Mouse (Mus musculus) embryonic facial prominence, embryonic 12.5 days (tissue): ENCODE measurements at regions not wholly inside any gene's neighbourhood (a gene's known extent, or its start where the extent isn't known, plus 50 kb on each side); places are given as distances from the start of the nearest gene placed in this dataset.

ENCODE experiments used
- ATAC-seq: fragments of 200-750 bp; cut with Nextera tagmentation; 2 replicates; pipeline ENCODE4 v1.8.0; 2017; ENCODE audit not compliant: insufficient number of reproducible peaks, insufficient read depth, low FRiP score, low TSS enrichment
- H3K27ac ChIP-seq: fragments of 300-500 bp; sonication (generic); 2 replicates; pipeline ENCODE4 v1.5.1; 2016; ENCODE audit warnings: mild to moderate bottlenecking
- H3K27me3 ChIP-seq: fragments of 300-500 bp; sonication (generic); 2 replicates; pipeline ENCODE4 v1.6.1; 2016; ENCODE audit warnings: mild to moderate bottlenecking, moderate library complexity
- H3K36me3 ChIP-seq: fragments of 300-500 bp; sonication (generic); 2 replicates; pipeline ENCODE4 v1.6.1; 2016; ENCODE audit warnings: mild to moderate bottlenecking
- H3K4me1 ChIP-seq: fragments of 300-500 bp; sonication (generic); 2 replicates; pipeline ENCODE4 v1.6.1; 2016
- H3K4me2 ChIP-seq: fragments of 300-500 bp; sonication (generic); replicated peaks from 2 replicates; pipeline ENCODE4 v1.6.1; 2016; ENCODE audit warnings: mild to moderate bottlenecking, moderate library complexity
- H3K4me3 ChIP-seq: fragments of 300-500 bp; sonication (generic); 2 replicates; pipeline ENCODE4 v1.5.1; 2016; ENCODE audit warnings: mild to moderate bottlenecking
- H3K9ac ChIP-seq: fragments of 300-500 bp; sonication (generic); 2 replicates; pipeline ENCODE4 v1.6.1; 2016; ENCODE audit warnings: mild to moderate bottlenecking, moderate library complexity
- H3K9me3 ChIP-seq: fragments of 300-500 bp; sonication (generic); 2 replicates; pipeline ENCODE4 v1.6.1; 2016; ENCODE audit warnings: mild to moderate bottlenecking, moderate library complexity
- WGBS: fragments of 180-500 bp; shearing (Covaris S2); methylation state at CpG from one replicate; pipeline ENCODE4 v1.1.7; 2016; 5-methylcytosine and 5-hydroxymethylcytosine counted together

DNA sequence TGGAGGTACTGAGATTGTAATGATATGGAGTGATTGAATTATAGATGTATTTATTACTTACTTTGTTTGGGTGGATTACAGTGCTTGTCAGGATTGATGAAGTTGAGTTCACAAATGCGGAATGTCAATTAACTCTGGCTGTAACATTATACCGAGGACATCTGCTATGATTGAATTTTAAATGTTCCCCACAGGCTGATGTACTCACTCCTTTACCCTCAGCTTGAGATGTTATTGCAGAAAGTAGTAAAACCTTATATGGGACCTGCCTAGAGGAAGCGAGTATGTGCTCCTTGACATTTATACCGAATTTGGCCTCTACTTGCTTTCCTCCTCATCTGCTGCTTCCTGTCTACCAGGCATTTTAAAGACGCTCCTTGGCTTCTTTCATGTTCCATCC, 288.3 kb downstream of the Cdh11 start:
- WGBS: 69% methylated on average over 5 of the region's 5 CpGs
- H3K9ac ChIP-seq: no peak overlapping the region
- H3K36me3 ChIP-seq: no peaks in the 10 kb centered on the region
- no peak for ATAC-seq
- H3K4me1 ChIP-seq: no peaks in the 10 kb centered on the region
- H3K27me3 ChIP-seq: no peaks in the 10 kb centered on the region
- no peak overlapping the region for H3K4me2 ChIP-seq
- H3K27ac ChIP-seq: no peak overlapping the region
- H3K9me3 ChIP-seq: no peaks in the 10 kb centered on the region
- no peak overlapping the region for H3K4me3 ChIP-seq

DNA sequence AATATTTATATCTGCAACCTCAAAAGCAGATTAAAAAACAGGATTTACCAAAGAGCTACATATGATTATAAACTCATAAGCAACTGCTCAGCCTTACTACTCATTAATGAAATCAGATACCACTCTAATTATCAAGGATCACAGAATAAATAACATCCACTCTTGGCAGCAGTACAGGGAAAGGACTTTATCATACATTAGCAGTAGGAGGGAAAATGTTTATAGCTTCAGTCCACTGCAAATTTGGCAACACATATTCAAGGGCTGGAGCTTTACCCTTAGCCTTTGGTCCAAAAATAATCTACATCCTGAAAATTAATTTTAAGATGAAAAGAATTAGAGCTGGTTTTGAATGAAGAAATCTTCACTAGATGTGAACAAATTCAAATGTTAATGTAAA, 288.7 kb downstream of the Cdh11 start:
- no peak for ATAC-seq
- no peak overlapping the region for H3K27ac ChIP-seq
- no peaks in the 10 kb centered on the region for H3K4me1 ChIP-seq
- H3K36me3 ChIP-seq: no peaks in the 10 kb centered on the region
- H3K9me3 ChIP-seq: no peaks in the 10 kb centered on the region
- no peaks in the 10 kb centered on the region for H3K27me3 ChIP-seq
- H3K4me2 ChIP-seq: no peak overlapping the region
- no peak overlapping the region for H3K9ac ChIP-seq
- no peak overlapping the region for H3K4me3 ChIP-seq

DNA sequence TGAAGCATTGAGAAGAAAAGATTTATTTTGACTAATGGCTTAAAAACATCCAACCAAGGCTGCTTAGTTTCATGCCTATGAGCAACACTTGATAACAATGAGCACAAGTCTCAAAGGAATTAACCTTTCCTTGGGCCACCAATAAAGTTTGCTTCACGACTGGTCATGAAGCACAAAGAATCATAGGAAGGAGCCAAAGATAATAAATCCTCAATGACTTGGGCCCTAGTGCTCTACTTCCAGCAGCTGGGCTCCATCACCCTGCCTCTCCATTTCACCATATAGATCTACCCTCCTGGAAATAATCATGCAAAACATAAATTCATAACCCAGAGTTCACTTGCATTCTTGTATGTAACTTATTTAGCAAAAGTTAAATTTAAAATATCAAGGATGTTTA, 289.4 kb downstream of the Cdh11 start:
- H3K27me3 ChIP-seq: no peaks in the 10 kb centered on the region
- no peaks in the 10 kb centered on the region for H3K4me1 ChIP-seq
- no peak overlapping the region for H3K27ac ChIP-seq
- H3K4me3 ChIP-seq: no peak overlapping the region
- 56% methylated on average over 1 of the region's 1 CpGs for WGBS
- H3K36me3 ChIP-seq: no peaks in the 10 kb centered on the region
- H3K4me2 ChIP-seq: no peak overlapping the region
- H3K9ac ChIP-seq: no peak overlapping the region
- ATAC-seq: no peak
- H3K9me3 ChIP-seq: no peaks in the 10 kb centered on the region

DNA sequence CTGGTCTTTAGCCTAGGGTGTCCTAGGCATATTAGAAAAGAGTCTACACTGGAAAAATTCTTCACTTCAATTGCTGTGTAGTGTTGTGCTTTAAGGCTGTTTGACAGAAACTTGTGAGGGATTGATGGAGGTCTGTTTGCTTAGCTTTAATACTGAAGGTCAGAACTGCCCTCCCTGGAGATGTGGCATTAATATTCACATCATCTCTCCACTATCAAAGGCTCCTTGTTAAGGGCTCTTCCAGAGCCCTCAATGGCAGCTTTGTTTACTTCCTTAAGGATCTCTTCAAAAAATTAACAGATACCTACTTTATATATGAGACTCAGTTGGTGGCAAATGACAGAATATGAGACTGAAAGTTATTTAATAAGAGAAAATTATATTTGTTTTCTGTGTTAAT, 294.4 kb downstream of the Cdh11 start:
- H3K9me3 ChIP-seq: no peaks in the 10 kb centered on the region
- no peaks in the 10 kb centered on the region for H3K36me3 ChIP-seq
- H3K27me3 ChIP-seq: no peaks in the 10 kb centered on the region
- no peaks in the 10 kb centered on the region for H3K4me1 ChIP-seq
- H3K9ac ChIP-seq: no peak overlapping the region
- H3K4me2 ChIP-seq: no peak overlapping the region
- no peak overlapping the region for H3K4me3 ChIP-seq
- ATAC-seq: no peak
- no peak overlapping the region for H3K27ac ChIP-seq

DNA sequence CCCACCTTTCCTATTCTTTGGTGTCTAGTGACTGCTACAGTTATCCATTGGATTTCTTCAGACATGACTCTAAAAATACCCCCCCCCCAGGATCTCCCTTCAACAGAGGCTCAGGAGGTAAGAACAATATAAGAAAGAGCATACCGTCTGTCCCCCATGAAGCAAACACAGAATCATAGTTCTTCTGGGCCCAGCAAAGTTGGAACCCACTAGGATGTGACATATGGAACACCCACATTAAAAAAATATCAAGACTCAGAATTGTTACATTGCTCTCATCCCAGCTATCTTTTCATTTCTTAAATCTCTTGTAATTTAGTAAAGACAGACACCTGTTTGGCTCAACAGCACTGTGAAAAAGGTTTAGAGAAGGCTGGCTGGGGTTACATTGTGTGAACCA, 297.2 kb downstream of the Cdh11 start:
- H3K27me3 ChIP-seq: no peaks in the 10 kb centered on the region
- no peak for ATAC-seq
- 79% methylated on average over 1 of the region's 1 CpGs for WGBS
- no peaks in the 10 kb centered on the region for H3K9me3 ChIP-seq
- no peaks in the 10 kb centered on the region for H3K36me3 ChIP-seq
- no peaks in the 10 kb centered on the region for H3K4me1 ChIP-seq
- no peak overlapping the region for H3K4me2 ChIP-seq
- H3K4me3 ChIP-seq: no peak overlapping the region
- H3K27ac ChIP-seq: no peak overlapping the region
- no peak overlapping the region for H3K9ac ChIP-seq

DNA sequence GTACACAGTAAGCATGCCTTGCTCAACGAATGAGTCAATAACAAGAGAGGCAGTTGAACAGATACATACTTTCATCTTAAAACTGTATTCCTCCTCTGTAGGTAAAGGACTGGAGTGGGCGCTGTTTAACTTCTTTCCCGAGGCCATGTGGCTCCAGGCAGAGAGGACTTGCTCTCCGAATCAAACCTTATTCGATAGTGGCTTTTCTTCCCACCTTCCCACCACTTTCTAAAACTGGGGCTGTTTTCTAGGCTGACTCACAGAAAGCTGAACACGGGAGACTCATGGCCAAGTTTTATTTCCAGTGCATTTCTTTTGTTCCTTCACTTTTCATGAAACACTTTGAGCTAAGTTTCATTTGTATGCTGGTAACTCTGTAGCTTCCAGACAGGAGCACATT, 297.6 kb downstream of the Cdh11 start:
- Histone ChIP-seq H3K9me3 (no peaks in the 10 kb centered on the region), H3K36me3 (no peaks in the 10 kb centered on the region), H3K4me3 (no peak overlapping the region), H3K9ac (no peak overlapping the region), H3K4me2 (no peak overlapping the region), H3K27ac (no peak overlapping the region), H3K27me3 (no peaks in the 10 kb centered on the region), H3K4me1 (no peaks in the 10 kb centered on the region)
- no peak for ATAC-seq
- 85% methylated on average over 6 of the region's 6 CpGs for WGBS

DNA sequence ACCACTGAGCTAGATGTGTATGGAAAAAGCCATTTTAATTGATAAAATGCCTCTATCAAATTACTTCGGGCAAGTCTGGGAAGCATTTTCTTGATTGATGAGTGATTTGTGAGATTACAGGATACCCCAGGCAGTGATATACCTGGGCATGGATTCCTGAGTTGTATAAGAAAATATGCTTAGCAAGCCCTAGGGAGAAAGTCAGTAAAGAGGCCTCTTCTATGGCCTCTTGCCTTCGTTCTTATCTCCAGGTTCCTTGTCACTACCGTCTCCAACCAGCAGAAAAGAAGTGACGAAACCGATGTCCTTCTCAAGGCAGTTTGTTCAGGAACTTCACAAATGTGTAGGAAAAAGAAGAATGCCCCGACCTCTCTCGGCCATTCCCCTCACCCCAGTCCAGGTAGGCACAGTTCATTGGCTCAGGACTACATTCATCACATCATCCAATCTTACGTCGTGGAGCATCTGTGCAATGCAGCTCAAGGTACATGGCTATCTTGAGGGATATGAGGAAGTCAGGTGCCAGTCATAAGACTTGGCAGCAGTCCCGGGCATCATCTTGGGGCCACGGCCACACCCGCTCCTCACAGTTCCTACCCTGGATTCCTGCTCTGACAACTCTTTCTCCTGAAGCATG, 310.2 kb downstream of the Cdh11 start:
- H3K9ac ChIP-seq: no peak overlapping the region
- WGBS: 91% methylated on average over 12 of the region's 12 CpGs
- H3K9me3 ChIP-seq: no peaks in the 10 kb centered on the region
- no peaks in the 10 kb centered on the region for H3K27me3 ChIP-seq
- H3K4me2 ChIP-seq: no peak overlapping the region
- no peak overlapping the region for H3K4me3 ChIP-seq
- no peaks in the 10 kb centered on the region for H3K36me3 ChIP-seq
- no peak for ATAC-seq
- no peak overlapping the region for H3K27ac ChIP-seq
- no peaks in the 10 kb centered on the region for H3K4me1 ChIP-seq

DNA sequence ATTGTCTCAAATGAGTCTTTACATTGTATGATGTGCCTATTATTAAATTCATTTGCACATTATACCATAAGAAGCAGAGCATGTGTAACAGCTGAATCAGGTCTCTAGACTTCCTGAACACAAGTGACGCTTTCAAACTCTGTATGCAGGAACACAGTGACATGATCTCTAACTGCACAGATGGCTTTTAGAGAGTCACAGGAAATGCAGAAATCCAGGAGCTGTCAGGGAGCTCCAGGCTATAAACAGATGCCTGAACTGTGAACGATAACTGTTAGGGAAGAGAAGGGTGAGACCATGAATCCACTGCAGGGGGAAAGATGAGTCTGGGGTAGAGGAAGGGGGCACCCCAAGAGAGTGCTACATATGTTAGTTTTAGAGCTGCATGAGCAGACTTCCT, 311.2 kb downstream of the Cdh11 start:
- no peaks in the 10 kb centered on the region for H3K27me3 ChIP-seq
- no peaks in the 10 kb centered on the region for H3K9me3 ChIP-seq
- H3K9ac ChIP-seq: no peak overlapping the region
- H3K27ac ChIP-seq: no peak overlapping the region
- no peak overlapping the region for H3K4me2 ChIP-seq
- H3K4me3 ChIP-seq: no peak overlapping the region
- no peak for ATAC-seq
- no peaks in the 10 kb centered on the region for H3K4me1 ChIP-seq
- no peaks in the 10 kb centered on the region for H3K36me3 ChIP-seq
- 53% methylated on average over 2 of the region's 2 CpGs for WGBS

DNA sequence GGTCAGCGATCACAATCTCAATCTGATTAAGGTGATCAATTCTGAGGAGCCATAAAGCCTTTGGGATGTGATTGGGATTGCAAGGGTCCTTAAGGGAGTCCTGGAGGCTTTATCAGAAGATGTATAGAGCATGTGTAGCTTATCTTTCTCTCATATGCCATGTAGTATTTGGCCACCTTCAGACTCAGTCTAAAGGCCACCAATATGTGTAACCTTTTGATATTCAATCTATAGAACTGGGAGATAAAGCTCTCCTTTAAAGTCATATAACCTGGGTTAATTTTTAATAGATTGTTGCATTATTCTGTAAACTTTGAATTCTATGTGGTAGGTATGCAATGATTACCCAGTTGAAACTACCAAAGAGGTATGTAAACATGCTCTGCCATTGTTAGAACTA, 314.1 kb downstream of the Cdh11 start:
- Histone ChIP-seq H3K27ac (no peak overlapping the region), H3K9ac (no peak overlapping the region)
- WGBS: 90% methylated on average over 1 of the region's 1 CpGs

DNA sequence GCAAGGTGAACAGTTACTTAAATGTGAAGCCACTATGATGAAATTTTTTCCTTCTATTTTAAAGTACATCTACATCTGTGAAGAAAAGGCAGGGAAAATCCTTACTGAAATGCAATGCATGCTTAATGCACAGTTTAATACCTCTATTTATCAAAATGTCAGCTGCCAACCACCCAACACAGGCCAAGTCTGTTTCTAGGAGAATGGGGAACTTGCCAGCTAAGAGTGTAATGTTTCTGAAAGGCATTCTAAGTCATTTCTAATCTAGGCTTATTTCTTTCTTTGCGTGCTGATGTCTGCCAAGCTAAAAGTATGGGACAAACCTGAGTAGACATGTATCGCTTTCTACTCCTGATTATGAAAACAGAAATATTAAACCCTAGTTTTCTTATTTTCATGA, 322.8 kb downstream of the Cdh11 start:
- Histone ChIP-seq H3K9me3 (no peaks in the 10 kb centered on the region), H3K4me1 (no peaks in the 10 kb centered on the region), H3K4me3 (no peak overlapping the region), H3K27me3 (no peaks in the 10 kb centered on the region), H3K9ac (no peak overlapping the region), H3K27ac (no peak overlapping the region), H3K4me2 (no peak overlapping the region), H3K36me3 (no peaks in the 10 kb centered on the region)
- no peak for ATAC-seq
- 85% methylated on average over 2 of the region's 2 CpGs for WGBS

More for the DNA sequence above, 314.1 kb downstream of the Cdh11 start:
- no peaks in the 10 kb centered on the region for H3K9me3 ChIP-seq
- no peak for ATAC-seq
- H3K4me2 ChIP-seq: no peak overlapping the region
- no peaks in the 10 kb centered on the region for H3K27me3 ChIP-seq
- H3K36me3 ChIP-seq: no peaks in the 10 kb centered on the region
- H3K4me1 ChIP-seq: no peaks in the 10 kb centered on the region
- H3K4me3 ChIP-seq: no peak overlapping the region

DNA sequence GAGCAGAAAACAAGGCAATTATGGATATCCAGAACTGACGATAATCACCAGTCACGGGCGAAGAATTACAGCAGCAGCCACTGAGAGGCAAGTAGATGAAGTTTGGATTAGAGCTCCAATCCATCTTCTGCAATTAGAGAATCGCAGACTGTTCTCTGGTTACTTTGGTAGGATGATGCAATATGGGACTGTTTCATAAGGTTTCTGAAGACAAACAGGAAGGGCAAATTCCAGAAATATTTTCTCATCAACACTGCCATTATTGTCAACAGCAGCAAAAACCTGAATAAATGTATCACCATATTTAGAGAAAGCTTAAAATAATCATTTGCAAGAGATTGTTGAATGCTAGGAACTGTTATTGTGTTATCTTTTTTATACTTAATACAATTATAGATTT, 342.4 kb downstream of the Cdh11 start:
- 66% methylated on average over 4 of the region's 4 CpGs for WGBS
- Histone ChIP-seq H3K36me3 (no peaks in the 10 kb centered on the region), H3K4me3 (no peak overlapping the region), H3K4me2 (no peak overlapping the region), H3K27ac (no peak overlapping the region), H3K4me1 (no peaks in the 10 kb centered on the region), H3K9ac (no peak overlapping the region), H3K9me3 (no peaks in the 10 kb centered on the region), H3K27me3 (no peaks in the 10 kb centered on the region)
- ATAC-seq: no peak

DNA sequence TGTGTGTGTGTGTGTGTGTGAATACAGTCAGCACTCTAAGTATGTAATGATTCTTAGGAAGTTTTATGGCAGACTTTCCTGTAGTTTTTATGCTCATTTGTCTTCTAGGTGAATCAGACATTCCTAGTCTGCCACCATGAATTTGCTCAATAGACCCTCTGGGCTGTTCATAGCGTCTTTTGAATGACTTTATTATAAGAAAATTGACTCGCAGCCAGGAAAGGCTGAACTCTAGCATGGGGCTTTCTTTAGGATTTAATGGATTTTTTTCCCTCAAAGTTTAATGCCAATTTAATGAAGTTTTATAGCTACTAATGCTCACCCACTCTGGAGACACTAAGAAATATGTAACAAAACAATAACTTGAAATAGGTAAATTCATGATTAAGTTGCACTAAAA, 363.6 kb downstream of the Cdh11 start:
- Histone ChIP-seq H3K36me3 (no peaks in the 10 kb centered on the region), H3K9me3 (no peaks in the 10 kb centered on the region), H3K4me3 (no peak overlapping the region), H3K4me2 (no peak overlapping the region), H3K4me1 (no peaks in the 10 kb centered on the region), H3K27ac (no peak overlapping the region), H3K9ac (no peak overlapping the region), H3K27me3 (no peaks in the 10 kb centered on the region)
- 78% methylated on average over 2 of the region's 2 CpGs for WGBS
- ATAC-seq: no peak

DNA sequence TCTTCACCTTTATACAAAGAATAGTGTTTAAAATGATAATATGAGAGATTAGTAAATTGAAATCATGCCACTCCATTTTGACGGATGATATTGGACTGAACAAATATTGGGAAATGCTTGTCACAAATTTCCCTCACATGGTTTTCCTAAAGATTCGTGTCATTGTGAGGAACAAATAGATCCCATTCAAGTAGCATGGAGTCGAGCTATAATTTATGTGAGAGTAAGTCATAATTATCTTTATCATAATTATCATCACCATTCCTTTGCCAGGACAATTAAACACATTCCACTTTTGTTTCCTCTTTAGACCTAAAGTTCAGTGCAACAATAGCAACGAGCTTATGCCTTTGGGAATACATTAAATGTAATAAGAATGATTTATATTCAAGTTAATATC, 370.5 kb downstream of the Cdh11 start:
- ATAC-seq: no peak
- Histone ChIP-seq H3K27ac (no peak overlapping the region), H3K36me3 (no peaks in the 10 kb centered on the region), H3K9ac (no peak overlapping the region), H3K4me1 (no peaks in the 10 kb centered on the region), H3K4me3 (no peak overlapping the region), H3K27me3 (no peaks in the 10 kb centered on the region), H3K4me2 (no peak overlapping the region), H3K9me3 (no peaks in the 10 kb centered on the region)
- WGBS: 67% methylated on average over 4 of the region's 4 CpGs
